Mouse (Mus musculus) kidney, adult 2 months (tissue): ENCODE data around the gene Spred2. TPM values are rescaled to one million over a fixed set of nuclear protein-coding genes. Genes with fewer than 3 reads are reported as not detected.

ENCODE experiments used
- DNase-seq: peaks from one replicate; pipeline ENCODE4 v3.0.0; 2021
- H3K27ac ChIP-seq: fragments of 200-500 bp; 2 replicates; pipeline ENCODE4 v1.5.1; 2012; ENCODE audit warnings: low read depth, low read length, control low read depth, inconsistent platforms; ENCODE audit not compliant: insufficient read depth
- H3K27me3 ChIP-seq: fragments of 200-500 bp; replicated peaks from 2 replicates; pipeline ENCODE4 v1.6.1; 2012; ENCODE audit warnings: mild to moderate bottlenecking, moderate library complexity, low read length, inconsistent platforms; ENCODE audit not compliant: control insufficient read depth, insufficient read depth
- H3K36me3 ChIP-seq: fragments of 200-500 bp; 2 replicates; pipeline ENCODE4 v1.6.1; 2012; ENCODE audit warnings: mild to moderate bottlenecking, moderate library complexity, low read length, inconsistent platforms; ENCODE audit not compliant: control insufficient read depth, insufficient read depth
- H3K4me1 ChIP-seq: fragments of 200-500 bp; 2 replicates; pipeline ENCODE4 v1.6.1; 2011; ENCODE audit warnings: low read length; ENCODE audit not compliant: control insufficient read depth, insufficient read depth
- H3K4me3 ChIP-seq: fragments of 200-500 bp; 2 replicates; pipeline ENCODE4 v1.5.1; 2011; ENCODE audit warnings: mild to moderate bottlenecking, low read depth, low read length, control low read depth; ENCODE audit not compliant: insufficient read depth
- CTCF ChIP-seq: fragments of 200-500 bp; conservative IDR thresholded peaks from 2 replicates; pipeline ENCODE4 v1.5.1; 2011; ENCODE audit warnings: low read depth, mild to moderate bottlenecking, control low read depth, low read length, moderate library complexity, mixed read lengths; ENCODE audit not compliant: insufficient read depth, insufficient read length
- POLR2A ChIP-seq: fragments of 200-500 bp; IDR thresholded peaks from one replicate; pipeline ENCODE4 v1.6.1; 2011; ENCODE audit warnings: low read depth, low read length, control low read depth
- WGBS: fragments of 180-500 bp; shearing (Covaris S2); methylation state at CpG from one replicate; pipeline ENCODE4 v1.1.7; 2018; 5-methylcytosine and 5-hydroxymethylcytosine counted together
- polyA plus RNA-seq: library from polyadenylated mRNA; depleted of rRNA; stranded (reverse); fragments of >200 nt; gene quantifications from 2 replicates; pipeline ENCODE4 v1.2.3, GENCODE M21; 2012

Gene Spred2
- polyA plus RNA-seq, 1 experiment: 21.2 TPM

DNA sequence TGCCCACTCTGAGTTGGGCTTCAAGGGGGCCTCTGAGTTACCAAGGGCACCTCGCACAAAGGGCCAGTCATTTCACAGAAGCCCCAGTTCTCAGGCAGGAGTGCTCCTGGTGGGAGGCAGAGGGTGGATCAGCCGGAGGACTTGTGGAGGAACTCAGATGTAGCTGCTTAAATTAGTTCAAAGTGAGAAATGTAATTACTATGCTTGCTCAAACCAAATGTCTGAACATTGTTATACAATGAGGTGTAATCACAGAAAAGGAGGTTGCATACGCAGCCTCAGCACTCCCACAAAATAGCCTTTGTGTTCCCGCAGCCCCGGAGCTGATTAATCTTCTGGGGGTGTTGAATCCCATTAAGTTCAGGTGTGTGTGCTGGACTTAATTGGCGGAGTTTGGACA lies 20.5 kb downstream of the Spred2 start:
- Histone ChIP-seq H3K36me3 (no peaks in the 10 kb centered on the region), H3K4me3 (no peak overlapping the region), H3K27ac (no peak overlapping the region), H3K4me1 (peaks cover 30% of the 10 kb centered on the region), H3K27me3 (no peaks in the 10 kb centered on the region)
- DNase-seq: no peak
- TF ChIP-seq CTCF (no peak), POLR2A (no peak)
- 79% methylated on average over 6 of the region's 6 CpGs for WGBS

DNA sequence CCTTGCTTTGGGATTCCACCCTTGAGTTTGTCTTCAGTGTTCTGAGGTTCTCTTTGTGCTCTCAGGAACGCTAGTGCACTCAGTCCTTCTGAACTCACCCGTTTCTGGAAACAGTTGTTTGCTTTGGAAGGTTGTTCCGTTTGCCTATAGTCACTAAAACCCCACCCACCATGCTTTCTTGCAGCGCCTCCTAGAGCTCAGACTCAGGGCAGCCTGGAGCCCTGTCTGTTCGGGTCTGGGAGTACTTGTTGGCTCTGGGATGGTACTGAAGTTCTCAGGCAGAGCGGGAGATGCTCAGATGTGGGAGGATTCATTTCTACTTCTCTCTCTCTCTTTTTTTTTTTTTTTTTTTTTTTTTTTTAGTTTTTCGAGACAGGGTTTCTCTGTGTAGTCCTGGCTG lies 22.5 kb downstream of the Spred2 start:
- H3K27me3 ChIP-seq: no peaks in the 10 kb centered on the region
- TF ChIP-seq CTCF: no peak
- no peak for TF ChIP-seq POLR2A
- 86% methylated on average over 7 of the region's 7 CpGs for WGBS
- no peak overlapping the region for H3K27ac ChIP-seq
- H3K4me3 ChIP-seq: no peak overlapping the region
- H3K4me1 ChIP-seq: peaks cover 24% of the 10 kb centered on the region
- DNase-seq: no peak
- H3K36me3 ChIP-seq: no peaks in the 10 kb centered on the region

DNA sequence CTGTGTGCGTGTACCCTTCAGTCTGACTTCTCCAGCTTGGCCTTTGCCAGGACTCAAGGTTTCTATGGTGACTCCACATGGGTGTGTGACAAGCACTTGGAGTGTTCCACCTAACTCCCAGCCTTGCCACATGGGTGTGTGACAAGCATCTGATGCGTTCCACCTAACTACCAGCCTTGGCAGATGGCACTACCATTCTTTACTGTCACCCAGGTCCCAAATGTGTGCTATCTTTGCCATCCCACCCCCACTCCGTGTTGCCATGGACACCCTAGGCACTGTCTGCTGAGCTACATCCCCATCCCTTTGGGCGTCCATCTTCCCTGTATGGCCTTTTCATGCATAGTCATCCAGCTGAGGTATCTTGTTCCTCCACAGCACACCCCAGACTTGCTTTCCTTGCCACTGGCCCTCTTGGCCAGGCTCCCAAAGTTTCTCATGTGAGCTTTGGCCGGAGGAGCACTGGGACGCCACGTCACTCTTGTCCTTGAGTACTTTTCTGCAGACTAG lies 23.5 kb downstream of the Spred2 start:
- H3K36me3 ChIP-seq: no peaks in the 10 kb centered on the region
- 51% methylated on average over 7 of the region's 7 CpGs for WGBS
- no peak overlapping the region for H3K27ac ChIP-seq
- no peaks in the 10 kb centered on the region for H3K27me3 ChIP-seq
- H3K4me1 ChIP-seq: peaks cover 21% of the 10 kb centered on the region
- no peak overlapping the region for H3K4me3 ChIP-seq
- TF ChIP-seq POLR2A: no peak
- DNase-seq: peak; percentile 84

DNA sequence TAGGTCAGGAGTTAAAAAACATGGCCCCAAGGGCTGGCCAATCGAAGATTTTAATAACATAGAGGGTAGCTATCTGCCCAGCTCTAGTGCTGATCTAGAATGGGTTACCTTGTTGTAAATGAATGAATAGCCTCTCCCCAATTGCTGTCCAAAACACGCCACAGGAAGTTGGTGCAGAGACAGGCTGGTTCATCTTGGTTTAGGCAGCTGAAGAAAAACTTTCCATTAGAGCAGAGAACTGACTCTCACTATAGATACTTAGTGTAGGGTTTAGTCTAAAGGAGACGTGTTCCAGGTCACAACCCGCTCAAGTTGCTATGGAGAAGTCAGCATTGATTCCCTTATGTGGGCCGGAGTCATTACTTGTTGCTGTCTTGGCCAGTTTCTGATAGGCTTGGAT lies 25.6 kb downstream of the Spred2 start:
- WGBS: 72% methylated on average over 5 of the region's 5 CpGs
- no peak overlapping the region for H3K4me3 ChIP-seq
- peaks cover 21% of the 10 kb centered on the region for H3K4me1 ChIP-seq
- H3K27ac ChIP-seq: no peak overlapping the region
- H3K27me3 ChIP-seq: no peaks in the 10 kb centered on the region
- DNase-seq: no peak
- TF ChIP-seq CTCF (no peak), POLR2A (no peak)
- H3K36me3 ChIP-seq: no peaks in the 10 kb centered on the region

DNA sequence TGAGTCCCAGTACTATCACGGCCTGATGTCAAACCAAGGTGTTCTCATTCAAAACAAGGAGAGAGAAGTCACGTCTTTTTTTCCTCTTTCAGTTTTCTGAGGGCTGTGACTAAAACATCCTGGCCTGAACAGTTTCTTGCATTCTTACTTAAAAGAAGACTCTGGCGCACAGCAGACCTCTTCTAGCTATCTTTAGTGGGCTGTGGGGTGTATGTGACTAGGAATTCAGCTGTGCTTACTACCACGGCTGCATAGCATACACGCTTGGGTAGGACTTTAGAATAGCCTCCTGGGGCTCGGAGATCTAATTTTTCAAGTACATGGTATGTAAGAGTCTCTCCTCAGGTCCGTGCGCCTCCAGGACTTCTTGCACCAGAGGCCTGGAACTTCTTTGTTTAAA lies 26.0 kb downstream of the Spred2 start:
- no peak for DNase-seq
- Histone ChIP-seq H3K4me3 (no peak overlapping the region), H3K27ac (no peak overlapping the region), H3K27me3 (no peaks in the 10 kb centered on the region), H3K4me1 (peaks cover 25% of the 10 kb centered on the region), H3K36me3 (no peaks in the 10 kb centered on the region)
- TF ChIP-seq CTCF: no peak
- no peak for TF ChIP-seq POLR2A
- 71% methylated on average over 8 of the region's 8 CpGs for WGBS

DNA sequence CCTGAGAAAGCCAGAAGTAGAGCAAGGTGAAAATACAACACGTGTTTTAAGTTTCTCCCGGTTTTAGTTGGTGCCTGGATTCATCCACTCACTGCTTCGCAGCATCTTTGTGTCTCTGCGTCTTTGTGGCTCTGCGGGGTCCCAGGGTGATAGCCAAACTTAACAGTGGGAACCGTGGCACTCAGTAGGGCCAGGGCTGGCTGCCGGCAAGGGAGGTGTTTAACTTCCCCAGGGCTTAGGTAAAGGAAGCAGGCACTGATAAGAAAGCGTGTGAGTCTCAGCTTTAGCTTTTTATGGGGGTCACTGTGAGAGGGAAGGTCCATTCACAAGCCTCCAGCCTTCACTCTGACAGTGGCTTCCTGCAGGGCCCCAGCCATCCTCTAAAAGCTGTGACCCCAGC lies 28.8 kb downstream of the Spred2 start:
- H3K27me3 ChIP-seq: no peaks in the 10 kb centered on the region
- H3K36me3 ChIP-seq: no peaks in the 10 kb centered on the region
- H3K4me3 ChIP-seq: no peak overlapping the region
- peaks cover 20% of the 10 kb centered on the region for H3K4me1 ChIP-seq
- WGBS: 65% methylated on average over 8 of the region's 8 CpGs
- TF ChIP-seq POLR2A (no peak), CTCF (no peak)
- no peak for DNase-seq
- no peak overlapping the region for H3K27ac ChIP-seq

DNA sequence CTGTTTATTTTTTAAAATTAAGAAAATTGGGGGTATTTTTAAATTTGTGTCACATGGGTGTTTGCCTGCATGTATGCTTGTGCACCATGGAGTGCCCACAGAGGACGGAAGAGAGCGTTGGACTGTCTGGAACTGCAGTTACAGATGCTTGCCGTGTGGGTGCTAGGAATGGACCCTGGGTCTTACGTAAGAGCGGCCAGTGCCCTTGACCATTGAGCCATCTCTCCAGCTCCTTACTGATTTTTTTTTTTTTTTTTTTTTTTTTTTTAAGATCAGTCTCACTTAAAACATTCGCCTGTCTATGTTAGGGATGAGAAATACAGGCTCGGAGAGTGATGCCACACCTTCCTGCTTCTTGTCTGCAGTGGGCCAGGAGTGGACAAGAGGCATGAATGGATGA lies 29.7 kb downstream of the Spred2 start:
- DNase-seq: no peak
- 91% methylated on average over 7 of the region's 7 CpGs for WGBS

More for the DNA sequence above, 29.7 kb downstream of the Spred2 start:
- H3K4me1 ChIP-seq: peaks cover 12% of the 10 kb centered on the region
- H3K27ac ChIP-seq: no peak overlapping the region
- H3K4me3 ChIP-seq: no peak overlapping the region
- H3K36me3 ChIP-seq: no peaks in the 10 kb centered on the region
- no peak for TF ChIP-seq POLR2A
- peak; percentile 11; the same call in 1 of the 2 replicates for TF ChIP-seq CTCF
- no peaks in the 10 kb centered on the region for H3K27me3 ChIP-seq
